Mouse (Mus musculus) embryonic facial prominence, embryonic 10.5 days (tissue): ENCODE data around the gene Efna5. TPM values are rescaled to one million over a fixed set of nuclear protein-coding genes. Genes with fewer than 3 reads are reported as not detected.

Experiments used
- DNase-seq: peaks from one replicate; pipeline ENCODE4 v3.0.0-alpha.2; 2017; ENCODE audit warnings: low spot score
- H3K27ac ChIP-seq: fragments of 300-500 bp; sonication (generic); replicated peaks from 2 replicates; pipeline ENCODE4 v1.5.1; 2016; ENCODE audit warnings: mild to moderate bottlenecking
- H3K27me3 ChIP-seq: fragments of 300-500 bp; sonication (generic); replicated peaks from 2 replicates; pipeline ENCODE4 v1.6.1; 2016; ENCODE audit warnings: low read depth, mild to moderate bottlenecking; ENCODE audit not compliant: poor library complexity, severe bottlenecking
- H3K36me3 ChIP-seq: fragments of 300-500 bp; sonication (generic); replicated peaks from 2 replicates; pipeline ENCODE4 v1.6.1; 2016; ENCODE audit warnings: mild to moderate bottlenecking, moderate library complexity
- H3K4me1 ChIP-seq: fragments of 300-500 bp; sonication (generic); 2 replicates; pipeline ENCODE4 v1.6.1; 2016
- H3K4me3 ChIP-seq: fragments of 300-500 bp; sonication (generic); 2 replicates; pipeline ENCODE4 v1.5.1; 2016; ENCODE audit warnings: mild to moderate bottlenecking, moderate library complexity
- H3K9me3 ChIP-seq: fragments of 300-500 bp; sonication (generic); 2 replicates; pipeline ENCODE4 v1.6.1; 2016; ENCODE audit warnings: mild to moderate bottlenecking
- WGBS: fragments of 180-500 bp; shearing (Covaris S2); methylation state at CpG from one replicate; pipeline ENCODE4 v1.1.7; 2016; 5-methylcytosine and 5-hydroxymethylcytosine counted together
- polyA plus RNA-seq: library from polyadenylated mRNA; unstranded; fragments of >200 nt; fragmentation: Nextera tagmentation; extraction: Ambion mirVana; gene quantifications from 2 replicates; pipeline ENCODE4 v1.2.1, GENCODE M21; 2016

Gene Efna5
- polyA plus RNA-seq, 1 experiment from 2014 or later = 61.8 TPM

DNA sequence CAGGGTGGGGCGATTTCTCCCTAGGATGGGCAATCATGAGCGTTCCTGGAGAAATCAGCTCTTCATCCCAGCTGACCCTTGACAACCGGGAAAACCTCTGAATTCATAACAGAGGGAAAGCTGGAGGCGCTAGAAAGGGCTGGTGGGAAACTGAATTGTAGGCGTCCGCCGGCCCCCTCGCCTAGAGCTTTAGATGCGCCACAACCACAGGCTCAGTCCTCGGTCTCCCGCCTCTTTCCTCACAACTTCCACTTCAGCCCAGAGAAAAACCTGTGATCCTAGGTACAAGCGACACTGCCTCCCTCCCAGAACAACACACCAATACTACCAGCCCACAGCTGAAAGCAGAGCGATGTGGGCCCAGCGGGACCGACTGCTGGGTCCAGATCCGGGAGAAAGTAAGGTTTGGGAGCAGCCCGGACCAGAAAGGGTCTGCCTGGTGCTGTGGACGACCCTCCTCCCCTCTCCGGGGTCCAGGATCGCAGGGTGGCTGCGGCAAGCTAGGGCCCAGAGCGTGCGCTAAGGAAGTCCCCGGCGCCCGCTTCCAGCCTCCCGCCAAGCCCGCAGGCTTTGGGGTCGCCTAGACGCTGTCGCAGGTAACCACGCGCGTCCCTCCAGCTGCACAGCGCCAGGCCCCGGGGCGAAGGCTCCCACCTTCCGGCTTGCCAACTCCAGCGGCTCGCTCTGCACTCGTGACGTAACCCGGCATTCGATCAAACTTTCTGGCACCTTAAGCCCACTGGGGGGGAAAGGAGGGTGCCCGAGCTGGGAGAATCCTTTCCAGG, 1.4 kb downstream of the Efna5 start:
- no peaks in the 10 kb centered on the region for H3K27me3 ChIP-seq

DNA sequence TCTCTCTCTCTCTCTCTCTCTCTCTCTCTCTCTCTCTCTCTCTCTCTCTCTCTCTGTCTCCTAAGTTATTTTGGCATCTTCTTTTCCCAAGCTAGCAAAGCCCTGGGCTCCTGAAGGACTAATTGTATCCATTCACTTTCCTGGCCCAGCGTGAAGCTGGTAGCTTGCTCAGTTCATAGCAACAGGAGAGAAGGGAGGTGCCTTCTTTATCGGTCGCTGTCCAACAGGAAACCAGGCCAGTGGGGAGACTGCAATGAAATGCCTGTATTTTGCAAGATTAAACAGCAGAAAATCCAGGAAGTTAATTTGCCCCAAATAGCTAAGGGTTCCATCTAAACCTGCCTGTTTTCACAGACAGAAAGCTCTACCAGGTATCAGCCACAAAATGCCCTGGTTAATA, 5.4 kb downstream of the Efna5 start:
- Histone ChIP-seq H3K36me3 (no peaks in the 10 kb centered on the region), H3K4me3 (peak overlapping the region; percentile 18; the same call in 1 of the 2 replicates), H3K27ac (no peak overlapping the region), H3K4me1 (peaks cover 60% of the 10 kb centered on the region), H3K9me3 (no peaks in the 10 kb centered on the region), H3K27me3 (no peaks in the 10 kb centered on the region)
- DNase-seq = no peak
- WGBS = 10% methylated on average over 3 of the region's 3 CpGs

More for the DNA sequence above, 1.4 kb downstream of the Efna5 start:
- Histone ChIP-seq H3K4me1 (peaks cover 34% of the 10 kb centered on the region), H3K27ac (peak overlapping the region; percentile 98), H3K36me3 (no peaks in the 10 kb centered on the region), H3K4me3 (peak overlapping the region; percentile 88), H3K9me3 (no peaks in the 10 kb centered on the region)
- DNase-seq = peak; percentile 80
- under 1% methylated on average over 45 of the region's 45 CpGs for WGBS

DNA sequence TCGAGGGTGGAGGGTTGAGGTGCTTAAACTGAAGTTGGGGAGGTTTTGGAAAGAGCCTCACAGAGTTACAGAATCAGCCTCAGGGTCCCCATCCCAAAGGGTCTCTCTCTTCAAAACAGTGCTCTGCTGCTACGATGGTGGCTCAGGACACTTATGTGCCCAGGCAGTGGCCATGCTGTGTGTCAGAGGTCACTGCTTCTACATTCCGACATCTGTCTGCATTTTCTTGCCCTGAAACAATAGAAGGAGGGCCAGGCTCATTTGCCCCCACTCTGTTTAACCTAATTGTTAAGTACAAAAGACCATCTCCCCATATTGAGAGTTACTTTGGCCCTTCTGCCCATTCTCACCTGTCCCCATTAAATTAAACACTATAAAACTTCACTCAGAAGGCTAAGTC, 9.2 kb downstream of the Efna5 start:
- 3% methylated on average over 3 of the region's 3 CpGs for WGBS
- H3K27ac ChIP-seq = no peak overlapping the region
- no peaks in the 10 kb centered on the region for H3K9me3 ChIP-seq
- no peaks in the 10 kb centered on the region for H3K36me3 ChIP-seq
- H3K4me3 ChIP-seq = peak overlapping the region; percentile 3; the same call in 1 of the 2 replicates
- DNase-seq = peak; percentile 27
- H3K4me1 ChIP-seq = peaks cover 54% of the 10 kb centered on the region
- H3K27me3 ChIP-seq = no peaks in the 10 kb centered on the region

DNA sequence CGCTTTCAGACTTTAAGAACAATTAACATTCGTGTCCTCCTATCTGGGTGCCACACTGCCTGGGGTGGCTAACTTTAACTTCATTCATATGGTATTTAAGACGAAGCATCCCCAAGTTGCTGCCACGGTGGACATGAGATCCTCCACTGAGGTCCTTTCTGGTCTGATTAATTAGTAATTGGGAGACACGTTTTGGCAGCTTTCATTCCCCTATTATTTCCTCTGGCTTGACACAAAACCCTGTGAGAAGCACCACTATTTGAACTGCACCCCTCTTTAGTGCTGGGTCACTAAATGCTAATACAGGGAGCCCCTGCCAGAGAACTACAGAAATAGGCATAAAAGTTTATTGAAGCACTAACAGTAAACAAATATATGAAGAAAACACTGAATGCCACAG, 9.9 kb downstream of the Efna5 start:
- peaks cover 52% of the 10 kb centered on the region for H3K4me1 ChIP-seq
- H3K27me3 ChIP-seq = no peaks in the 10 kb centered on the region
- no peak overlapping the region for H3K27ac ChIP-seq
- DNase-seq = no peak
- H3K4me3 ChIP-seq = no peak overlapping the region
- no peaks in the 10 kb centered on the region for H3K9me3 ChIP-seq
- 41% methylated on average over 5 of the region's 5 CpGs for WGBS
- H3K36me3 ChIP-seq = no peaks in the 10 kb centered on the region

DNA sequence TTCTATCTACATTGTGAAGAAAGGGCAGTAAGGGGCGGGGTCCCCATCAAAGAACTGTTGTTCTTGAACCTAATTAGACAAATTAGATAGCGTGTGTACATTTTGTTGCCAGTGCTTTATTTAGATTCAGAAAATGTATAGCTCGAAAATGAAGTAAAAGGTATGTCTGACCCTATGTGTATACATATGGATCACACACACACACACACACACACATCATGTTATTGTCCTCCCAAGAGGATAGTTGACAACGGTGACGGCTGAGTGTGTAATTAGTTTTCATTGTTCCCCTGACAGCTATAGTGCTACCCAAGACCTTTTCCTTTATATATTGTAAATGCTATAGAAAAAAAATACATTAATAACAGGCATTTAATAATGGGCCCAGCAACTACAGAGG, 10.7 kb downstream of the Efna5 start:
- Histone ChIP-seq H3K4me1 (peaks cover 49% of the 10 kb centered on the region), H3K27me3 (no peaks in the 10 kb centered on the region), H3K27ac (no peak overlapping the region), H3K36me3 (no peaks in the 10 kb centered on the region), H3K9me3 (no peaks in the 10 kb centered on the region), H3K4me3 (no peak overlapping the region)
- WGBS = 62% methylated on average over 5 of the region's 5 CpGs
- DNase-seq = no peak

GRCm38 (mm10) chr17:62864966-62865365, 16.2 kb downstream of the Efna5 start:
- Histone ChIP-seq H3K9me3 (no peaks in the 10 kb centered on the region), H3K27me3 (no peaks in the 10 kb centered on the region), H3K36me3 (peaks cover 23% of the 10 kb centered on the region), H3K27ac (no peak overlapping the region), H3K4me3 (no peak overlapping the region), H3K4me1 (peaks cover 39% of the 10 kb centered on the region)
- DNase-seq = no peak
- WGBS = 87% methylated on average over 8 of the region's 8 CpGs

- Histone ChIP-seq H3K9me3 (no peaks in the 10 kb centered on the region), H3K27ac (peak overlapping the region; percentile 31), H3K27me3 (no peaks in the 10 kb centered on the region), H3K4me1 (peaks cover 53% of the 10 kb centered on the region), H3K4me3 (no peak overlapping the region), H3K36me3 (peaks cover 23% of the 10 kb centered on the region)
- WGBS = 41% methylated on average over 3 of the region's 3 CpGs
- no peak for DNase-seq
Measured at GRCm38 (mm10) chr17:62863004-62863403, 18.1 kb downstream of the Efna5 start.

DNA sequence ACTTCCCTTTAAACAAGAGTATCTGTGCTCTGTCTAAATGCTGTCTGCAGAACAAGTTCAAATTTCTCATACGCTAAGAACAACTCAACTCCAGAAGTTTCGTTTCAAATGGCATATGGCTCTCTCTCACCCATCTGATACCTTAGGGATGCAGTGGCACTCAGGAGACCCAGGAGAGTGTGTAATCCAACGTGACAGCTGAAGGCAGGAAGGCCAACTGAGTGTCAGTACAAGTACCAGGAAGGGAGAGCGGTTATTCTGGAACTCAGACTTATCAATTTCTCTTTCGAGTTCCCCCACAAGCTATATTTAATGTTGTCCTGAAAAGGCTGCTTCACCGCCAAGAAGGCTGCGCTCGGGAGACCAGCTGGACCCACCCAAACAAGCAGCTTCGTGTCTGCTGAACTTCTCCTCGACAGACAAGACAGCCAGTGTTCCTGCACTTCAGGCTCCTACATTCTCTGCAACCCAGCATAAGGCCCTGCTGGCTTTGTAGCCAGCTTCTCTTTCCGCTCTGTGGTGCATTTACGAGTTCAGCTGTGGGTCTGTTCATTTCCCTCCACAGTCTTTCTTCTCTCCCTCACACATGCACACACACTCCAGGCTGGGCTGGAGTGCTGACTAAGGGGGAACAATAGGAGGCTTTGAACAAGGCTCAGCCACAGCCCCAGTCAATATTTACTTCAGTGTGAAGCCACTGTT, 18.7 kb downstream of the Efna5 start:
- Histone ChIP-seq H3K4me3 (no peak overlapping the region), H3K27ac (peak overlapping the region; percentile 31), H3K4me1 (peaks cover 59% of the 10 kb centered on the region), H3K9me3 (no peaks in the 10 kb centered on the region), H3K36me3 (peaks cover 23% of the 10 kb centered on the region), H3K27me3 (no peaks in the 10 kb centered on the region)
- peak; percentile 39 for DNase-seq
- WGBS = 31% methylated on average over 12 of the region's 12 CpGs

- no peaks in the 10 kb centered on the region for H3K27me3 ChIP-seq
- H3K4me1 ChIP-seq = peaks cover 78% of the 10 kb centered on the region
- WGBS = 62% methylated on average over 8 of the region's 8 CpGs
Measured at GRCm38 (mm10) chr17:62857275-62857674, 23.8 kb downstream of the Efna5 start.

DNA sequence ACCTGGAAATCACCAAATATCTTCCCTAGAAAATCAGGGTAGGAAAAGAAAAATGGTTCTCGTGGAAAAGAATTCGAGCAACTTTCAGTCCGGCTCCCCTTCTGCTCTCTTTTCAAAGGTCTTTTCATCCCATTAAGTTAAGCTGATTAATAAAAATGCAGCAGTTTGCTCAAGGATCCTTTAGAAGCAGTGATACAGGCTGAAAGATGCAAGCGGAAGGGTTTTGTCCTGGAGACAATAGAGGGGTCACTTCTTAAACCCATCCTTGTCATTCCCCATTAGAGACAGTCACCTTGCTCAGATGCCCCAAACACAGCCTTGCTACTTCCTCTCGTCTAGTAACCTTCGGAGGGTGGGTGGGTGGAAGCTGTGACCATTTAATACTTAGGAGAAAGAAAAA, 27.4 kb downstream of the Efna5 start:
- no peak for DNase-seq
- Histone ChIP-seq H3K27me3 (no peaks in the 10 kb centered on the region), H3K27ac (peak overlapping the region; percentile 62), H3K9me3 (no peaks in the 10 kb centered on the region), H3K4me3 (peak overlapping the region; percentile 26), H3K4me1 (peaks cover 72% of the 10 kb centered on the region), H3K36me3 (no peaks in the 10 kb centered on the region)
- 3% methylated on average over 6 of the region's 6 CpGs for WGBS

More at GRCm38 (mm10) chr17:62857275-62857674, 23.8 kb downstream of the Efna5 start:
- no peak for DNase-seq
- no peaks in the 10 kb centered on the region for H3K9me3 ChIP-seq
- peaks cover 5% of the 10 kb centered on the region; the same call in 1 of the 2 replicates for H3K36me3 ChIP-seq
- no peak overlapping the region for H3K27ac ChIP-seq
- H3K4me3 ChIP-seq = no peak overlapping the region

GRCm38 (mm10) chr17:62852822-62853608, 28.1 kb downstream of the Efna5 start:
- Histone ChIP-seq H3K27ac (peak overlapping the region; percentile 62), H3K4me3 (peak overlapping the region; percentile 26), H3K9me3 (no peaks in the 10 kb centered on the region), H3K36me3 (no peaks in the 10 kb centered on the region), H3K4me1 (peaks cover 67% of the 10 kb centered on the region), H3K27me3 (no peaks in the 10 kb centered on the region)
- DNase-seq = peak; percentile 72
- 2% methylated on average over 3 of the region's 3 CpGs for WGBS

GRCm38 (mm10) chr17:62851268-62851667, 29.8 kb downstream of the Efna5 start:
- H3K4me3 ChIP-seq = no peak overlapping the region
- no peak for DNase-seq
- H3K36me3 ChIP-seq = no peaks in the 10 kb centered on the region
- no peaks in the 10 kb centered on the region for H3K27me3 ChIP-seq
- H3K9me3 ChIP-seq = no peaks in the 10 kb centered on the region
- H3K27ac ChIP-seq = no peak overlapping the region
- H3K4me1 ChIP-seq = peaks cover 68% of the 10 kb centered on the region
- WGBS = 40% methylated on average over 7 of the region's 7 CpGs
